Mouse (Mus musculus) heart, adult 18-20 months (tissue): Measurements from ENCODE around the gene Cog4. TPM values are rescaled to one million over a fixed set of nuclear protein-coding genes. Genes with fewer than 3 reads are reported as not detected.
"Not testable (repeated sequence)": the region's sequence is repeated elsewhere in the genome, so short reads cannot be mapped to it uniquely, and the experiment has no call there.

Experiments
- DNase-seq, 2 experiments: peaks; one replicate each; pipeline ENCODE4 v3.0.0; 2021 to 2022; ENCODE audit warnings: mixed read lengths in 1 of 2
- total RNA-seq, 2 experiments: library from RNA; stranded (reverse); gene quantifications; 2 replicates each; pipeline ENCODE4 v1.2.3; 2021

Gene Cog4
- total RNA-seq, 2 experiments from 2014 or later, result 69.4 to 74.8 TPM

DNA sequence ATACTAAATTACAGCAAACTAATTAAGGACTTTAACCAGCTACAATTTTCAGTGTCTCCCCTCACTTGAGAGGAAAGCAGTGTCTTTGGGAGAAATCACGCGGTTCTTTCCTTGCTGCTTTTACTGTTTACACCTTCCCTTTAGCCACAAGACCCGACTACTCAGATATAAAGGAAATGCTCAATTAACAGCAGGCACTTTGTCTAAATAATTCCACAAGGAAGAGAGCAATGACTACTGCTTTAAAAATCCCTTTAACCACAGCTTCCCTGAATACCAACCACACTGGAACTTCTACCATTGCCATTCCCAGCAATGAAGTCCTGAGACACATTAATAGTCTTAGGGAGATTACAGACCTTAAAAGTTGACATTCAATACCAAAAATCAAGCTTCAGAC is 17.9 kb upstream of the Cog4 start:
- no peak for DNase-seq

DNA sequence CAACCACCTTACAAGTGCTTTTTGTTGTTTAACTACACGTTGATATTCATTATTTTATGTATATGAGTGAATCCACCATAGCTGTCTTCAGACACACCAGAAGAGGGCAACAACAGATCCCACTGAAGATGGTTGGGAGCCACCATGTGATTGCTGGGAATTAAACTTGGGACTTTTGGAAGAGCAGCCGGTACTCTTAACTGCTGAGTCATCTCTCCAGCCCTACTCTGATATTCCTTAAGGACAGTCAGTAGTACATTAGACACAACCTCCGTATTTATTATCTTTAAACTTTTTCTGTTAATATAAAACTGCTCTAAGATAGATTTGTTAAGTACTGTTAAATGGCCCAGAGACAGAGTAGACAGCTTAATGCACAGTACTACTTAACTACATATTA is 14.4 kb upstream of the Cog4 start:
- DNase-seq, result no peak

DNA sequence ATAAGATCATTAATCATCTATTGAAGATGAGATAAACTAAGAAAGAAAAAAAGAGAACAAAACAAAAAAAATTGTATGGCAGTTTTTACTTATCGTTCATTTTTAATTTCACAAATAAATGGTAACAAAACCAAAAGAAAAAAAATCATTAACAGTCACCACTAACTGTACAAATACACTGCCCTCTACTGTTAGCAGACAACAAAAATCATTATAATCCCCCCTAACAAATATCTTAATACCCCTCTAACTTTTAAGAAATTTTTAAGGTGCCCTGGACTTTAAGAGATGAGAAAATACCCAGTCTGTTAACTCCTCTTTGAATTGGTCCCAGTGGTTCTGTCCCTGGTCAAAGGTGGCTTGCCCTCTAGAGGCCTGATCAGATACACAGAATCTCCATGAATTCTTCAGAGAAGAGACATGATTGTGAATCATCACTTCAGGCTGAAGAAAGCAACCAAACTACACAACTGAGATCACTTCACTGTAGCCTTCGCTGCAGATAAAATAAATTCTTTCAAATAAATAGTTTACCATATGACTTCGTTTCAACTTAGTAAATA is 4.3 kb upstream of the Cog4 start:
- no peak for DNase-seq

DNA sequence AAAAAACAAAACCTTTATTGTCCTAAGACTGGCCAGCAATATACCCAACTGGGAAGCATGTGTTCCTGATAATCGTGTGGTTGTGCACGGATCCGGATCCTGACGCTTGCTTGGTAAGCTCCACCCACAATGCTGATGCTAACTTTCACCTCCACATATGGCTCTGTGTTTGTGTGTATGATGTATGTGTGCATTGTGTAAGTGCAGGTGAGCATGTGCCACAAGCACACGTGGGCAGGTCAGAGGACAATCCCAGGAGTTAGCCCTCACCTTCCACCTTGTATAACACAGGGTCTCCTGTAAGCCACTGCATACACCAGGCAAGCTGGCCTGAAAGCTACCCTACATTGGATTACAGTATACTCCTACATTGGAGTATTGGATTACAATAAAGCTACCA is 3.2 kb upstream of the Cog4 start:
- DNase-seq, result no peak

DNA sequence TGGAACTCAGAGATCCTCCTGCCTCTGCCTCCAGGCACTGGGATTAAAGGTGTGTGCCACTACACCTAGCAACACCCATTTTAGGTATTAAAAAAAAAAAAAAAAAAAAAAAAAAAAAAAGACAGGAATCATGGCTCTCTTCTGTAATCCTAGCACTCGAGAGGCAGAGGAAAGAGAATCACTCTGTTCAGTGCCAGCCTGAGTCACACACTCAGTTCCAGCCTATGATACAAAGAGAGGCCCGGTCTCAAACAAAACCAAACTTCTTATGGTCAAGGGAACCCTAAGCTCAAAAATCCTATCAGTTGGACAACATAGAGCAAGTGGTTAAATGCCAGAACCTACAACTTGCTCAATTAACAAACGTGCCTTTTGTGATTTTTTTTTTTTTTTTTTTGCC is 1.5 kb upstream of the Cog4 start:
- no peak for DNase-seq

DNA sequence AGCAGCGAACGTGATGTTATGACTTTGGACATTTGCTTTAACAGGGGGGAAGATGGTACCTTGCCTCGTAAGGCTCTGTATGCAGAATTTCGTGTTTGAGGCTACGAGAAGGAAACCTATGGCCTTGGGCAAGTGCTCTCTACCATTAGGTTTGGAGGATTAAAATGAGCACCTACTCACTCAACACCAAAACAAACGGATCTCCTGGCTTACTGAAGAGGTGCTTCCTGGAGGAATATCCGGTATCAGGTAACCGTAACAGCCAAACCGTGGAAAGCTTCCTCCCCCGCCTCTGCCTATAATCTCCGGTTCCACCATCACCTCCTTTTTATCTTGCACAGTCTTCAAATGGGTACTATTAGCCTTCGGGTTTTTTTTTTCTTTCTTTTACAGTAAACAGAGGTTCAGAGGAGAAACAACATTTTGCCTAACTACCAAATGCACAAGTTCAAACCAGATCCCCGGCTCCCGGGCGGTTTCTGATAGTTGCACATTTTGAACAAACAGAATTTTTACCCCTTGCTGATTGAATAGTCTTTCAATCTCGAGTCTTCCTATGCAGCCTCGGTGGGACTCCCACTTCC is 487 bp upstream of the Cog4 start:
- DNase-seq, result no peak

DNA sequence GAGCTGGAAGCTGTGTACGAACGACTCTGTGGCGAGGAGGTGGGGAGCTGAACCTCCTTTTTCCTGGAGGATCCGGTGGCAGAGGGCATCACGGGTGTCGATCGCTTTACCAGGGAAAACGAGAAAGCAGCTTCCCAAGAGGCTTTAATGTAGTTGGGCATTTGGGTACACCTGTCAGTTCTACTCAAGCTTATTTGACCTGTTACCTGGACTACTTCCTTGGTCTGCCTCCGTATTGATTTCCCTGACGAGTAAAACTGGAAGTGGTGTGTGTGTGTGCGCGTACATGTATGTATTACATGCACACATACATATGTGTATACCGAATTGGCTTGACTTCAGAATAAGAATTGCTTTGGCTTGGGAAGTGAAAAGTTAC is 760 bp downstream of the Cog4 start:
- DNase-seq, result no peak

DNA sequence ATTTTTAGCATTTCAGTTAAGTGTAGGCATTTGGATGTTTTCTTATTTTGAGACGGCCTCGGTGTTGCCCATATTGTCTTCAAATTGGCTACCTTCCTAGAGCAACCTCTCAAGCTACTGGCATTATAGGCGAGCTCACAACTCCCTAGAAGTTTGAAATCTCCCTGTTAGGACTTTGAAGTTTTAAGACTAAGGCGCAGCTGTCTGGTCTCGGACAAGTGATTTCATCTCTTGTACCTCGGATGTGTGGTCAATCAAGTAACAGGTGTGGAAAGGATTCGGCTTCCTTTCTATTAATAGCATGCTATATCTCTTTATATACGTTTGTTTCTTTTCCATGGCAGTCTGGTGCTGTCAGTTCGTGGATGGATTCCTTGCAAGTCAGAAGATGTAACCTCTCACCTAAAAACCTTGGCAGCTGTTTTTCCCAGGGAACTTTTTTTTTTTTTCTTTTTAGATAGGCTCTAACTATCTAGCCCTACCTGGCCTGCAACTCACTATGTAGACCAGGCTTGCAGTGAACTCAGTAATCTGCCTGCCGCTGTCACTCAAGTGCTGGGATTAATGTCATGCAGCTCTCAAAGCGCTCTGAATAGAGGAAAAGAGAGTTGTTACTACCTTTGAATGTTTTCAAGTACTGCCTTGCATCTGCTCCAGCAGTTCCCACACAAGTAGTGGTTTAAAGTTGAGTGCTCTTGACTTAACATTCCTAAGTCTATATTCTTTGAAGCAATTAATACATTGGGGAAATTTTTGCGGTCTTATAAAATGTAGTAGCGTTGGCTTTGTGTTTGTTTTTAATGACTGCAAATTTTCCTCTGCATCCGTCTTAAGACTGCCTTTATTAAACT is 1.5 kb downstream of the Cog4 start:
- no peak for DNase-seq

DNA sequence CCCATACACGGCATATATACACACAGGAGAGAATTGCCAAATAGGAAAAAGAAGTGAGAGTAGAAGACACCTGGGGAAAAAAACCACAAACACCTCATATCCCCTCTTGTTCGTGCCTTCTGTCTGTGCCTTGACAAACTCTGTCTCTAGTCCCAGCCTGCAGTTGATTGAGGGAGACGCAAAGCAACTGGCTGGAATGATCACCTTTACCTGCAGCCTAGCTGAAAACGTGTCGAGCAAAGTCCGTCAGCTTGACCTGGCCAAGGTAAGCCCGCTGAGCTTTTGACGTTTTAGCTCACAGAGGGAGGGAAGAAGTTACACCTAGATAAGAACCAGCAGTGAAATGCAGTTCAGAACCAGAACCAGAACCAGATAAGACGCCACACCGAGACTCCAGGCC is 4.8 kb downstream of the Cog4 start:
- no peak for DNase-seq

DNA sequence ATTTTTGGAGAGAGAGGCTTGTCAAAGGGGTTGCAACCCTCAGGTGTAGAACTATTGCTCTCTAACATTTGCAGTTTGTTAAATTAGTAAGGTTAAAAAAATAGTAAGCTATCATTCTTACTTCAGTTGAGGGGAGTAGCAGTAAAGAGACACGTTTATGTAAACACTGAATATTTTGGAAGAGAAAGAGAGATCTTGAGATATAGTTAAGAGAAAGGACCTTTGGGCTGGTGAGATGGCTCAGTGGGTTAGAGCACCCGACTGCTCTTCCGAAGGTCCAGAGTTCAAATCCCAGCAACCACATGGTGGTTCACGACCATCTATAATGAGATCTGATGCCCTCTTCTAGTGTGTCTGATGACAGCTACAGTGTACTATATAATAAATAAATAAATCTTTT is 9.7 kb downstream of the Cog4 start:
- not testable (repeated sequence) for DNase-seq

DNA sequence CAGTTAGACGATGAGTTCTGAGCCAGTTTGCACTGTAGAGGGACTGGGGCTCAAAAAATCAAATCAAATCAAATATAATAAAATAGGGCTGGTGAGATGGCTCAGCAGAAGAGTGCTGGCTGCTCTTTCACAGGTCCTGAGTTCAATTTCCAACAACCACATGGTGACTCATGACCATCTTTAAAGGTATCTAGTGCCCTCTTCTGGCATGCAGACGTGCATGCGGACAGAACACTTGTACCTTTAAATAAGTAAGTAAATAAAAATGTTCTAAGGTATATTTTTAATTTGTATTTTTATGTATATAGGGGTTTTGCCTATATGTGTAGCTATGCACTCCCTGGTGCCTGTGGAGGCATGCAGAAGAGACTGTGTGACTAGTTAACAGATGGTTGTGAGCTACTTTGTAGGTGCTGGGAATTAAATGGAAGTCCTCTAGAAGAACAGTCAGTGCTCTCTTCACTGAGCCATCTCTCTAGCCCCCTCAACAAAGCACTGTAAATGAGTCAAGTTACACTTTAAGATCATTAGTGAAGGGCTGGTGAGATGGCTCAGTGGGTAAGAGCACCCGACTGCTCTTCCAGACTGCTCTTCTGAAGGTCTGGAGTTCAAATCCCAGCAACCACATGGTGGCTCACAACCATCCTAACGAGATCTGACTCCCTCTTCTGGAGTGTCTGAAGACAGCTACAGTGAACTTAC is 10.5 kb downstream of the Cog4 start:
- no peak for DNase-seq

DNA sequence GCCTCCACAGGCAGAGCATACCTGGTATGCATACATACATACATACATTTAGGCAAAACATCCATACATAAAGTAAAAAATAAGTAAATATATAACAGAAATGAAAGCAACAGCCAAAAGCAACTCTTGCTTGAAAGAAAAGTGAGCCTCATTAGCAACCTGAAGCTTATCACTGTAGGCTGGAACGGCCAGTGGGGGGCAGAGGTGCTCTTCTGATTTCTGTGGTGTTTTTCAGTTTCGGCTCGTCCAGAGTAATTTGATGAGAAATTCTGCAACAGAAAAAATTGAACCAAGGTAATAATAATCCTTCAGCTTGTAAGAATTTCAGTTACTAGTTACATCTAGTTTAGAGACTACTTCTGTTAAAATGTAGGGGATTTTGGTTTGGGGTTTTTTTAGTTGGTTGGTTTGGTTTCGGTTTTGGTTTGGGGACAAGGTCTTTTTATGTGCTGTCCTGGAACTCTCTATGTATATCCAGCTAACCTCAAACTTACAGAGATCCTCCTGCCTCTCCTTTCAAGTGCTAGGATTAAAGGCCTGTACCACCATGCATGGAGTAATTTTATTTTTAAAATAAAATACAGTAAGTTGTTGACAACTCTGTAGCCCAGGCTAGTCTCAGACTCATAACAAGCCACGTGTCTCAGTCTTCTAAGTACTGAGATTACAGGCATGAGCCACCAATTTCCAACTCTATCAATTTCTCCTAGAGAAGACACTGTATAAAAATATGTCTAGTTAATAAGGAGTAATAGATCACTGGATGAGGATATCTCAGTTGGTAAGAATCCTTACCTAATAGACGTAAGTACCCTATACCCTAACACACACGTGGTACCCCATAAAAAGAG is 13.5 kb downstream of the Cog4 start:
- peak in 1 of 2 experiments; percentile 25 for DNase-seq

DNA sequence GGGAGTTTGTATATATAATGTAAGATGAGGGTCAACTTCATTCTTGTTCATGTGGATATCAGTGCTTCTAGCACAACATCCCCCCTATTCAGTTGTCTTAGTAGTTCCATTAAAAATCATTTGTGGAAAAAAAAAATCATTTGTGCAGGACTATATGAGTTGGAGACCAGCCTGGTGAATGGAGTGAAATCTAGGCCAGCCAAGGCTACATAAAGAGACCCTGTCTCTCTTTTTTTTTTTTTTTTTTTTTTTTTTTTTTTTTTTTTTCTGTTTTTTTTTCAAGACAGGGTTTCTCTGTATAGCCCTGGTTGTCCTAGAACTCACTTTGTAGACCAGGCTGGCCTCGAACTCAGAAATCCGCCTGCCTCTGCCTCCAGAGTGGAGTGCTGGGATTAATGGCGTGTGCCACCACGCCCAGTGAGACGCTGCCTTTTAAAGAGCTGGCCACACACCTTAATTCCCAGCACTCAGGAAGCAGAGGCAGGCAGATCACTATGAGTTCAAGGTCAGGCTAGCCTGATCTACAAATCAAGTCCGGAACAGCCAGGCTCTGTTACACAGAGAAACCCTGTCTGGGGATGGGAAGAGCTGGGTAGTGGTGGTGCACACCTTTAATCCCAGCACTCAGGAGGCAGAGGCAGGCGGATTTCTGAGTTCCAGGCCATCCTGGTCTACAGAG is 15.1 kb downstream of the Cog4 start:
- not testable (repeated sequence) for DNase-seq

DNA sequence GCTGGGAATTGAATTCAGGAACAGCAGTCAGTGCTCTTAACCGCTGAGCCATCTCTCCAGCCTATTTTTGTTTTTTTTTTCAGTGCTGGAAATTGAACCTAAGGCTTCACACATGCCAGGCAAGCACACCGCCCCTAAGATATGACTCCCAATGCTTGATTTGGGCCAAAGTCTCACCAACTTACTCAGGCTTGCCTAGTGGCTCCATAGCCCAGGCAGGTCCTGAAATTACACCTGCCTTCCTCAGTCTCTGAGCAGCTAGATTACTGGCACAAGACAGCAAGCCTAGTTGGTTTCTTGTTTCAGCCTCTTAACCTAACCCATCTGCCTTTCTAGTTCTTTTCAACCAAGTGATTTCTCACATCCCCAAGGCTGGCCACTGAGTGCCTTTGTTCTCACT is 24.1 kb downstream of the Cog4 start:
- no peak for DNase-seq

DNA sequence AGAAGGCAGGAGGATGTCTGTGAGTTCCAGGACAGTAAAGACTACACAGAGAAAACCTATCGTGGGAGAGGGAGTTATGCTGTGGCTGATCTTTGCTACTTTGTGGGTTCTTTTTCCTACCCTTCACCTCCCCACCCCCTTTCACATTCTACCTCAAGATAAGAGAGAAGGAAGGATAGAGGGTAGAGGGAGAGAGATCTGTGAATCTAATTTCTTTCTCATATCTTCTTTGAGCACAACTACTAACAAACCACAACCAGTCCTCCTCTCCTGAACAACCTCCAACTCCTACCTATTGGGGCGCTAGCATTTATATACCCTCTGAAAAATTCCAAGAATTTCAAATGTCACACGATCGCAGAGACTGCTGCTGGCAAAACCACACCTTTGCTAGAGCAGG is 31.5 kb downstream of the Cog4 start:
- no peak for DNase-seq

DNA sequence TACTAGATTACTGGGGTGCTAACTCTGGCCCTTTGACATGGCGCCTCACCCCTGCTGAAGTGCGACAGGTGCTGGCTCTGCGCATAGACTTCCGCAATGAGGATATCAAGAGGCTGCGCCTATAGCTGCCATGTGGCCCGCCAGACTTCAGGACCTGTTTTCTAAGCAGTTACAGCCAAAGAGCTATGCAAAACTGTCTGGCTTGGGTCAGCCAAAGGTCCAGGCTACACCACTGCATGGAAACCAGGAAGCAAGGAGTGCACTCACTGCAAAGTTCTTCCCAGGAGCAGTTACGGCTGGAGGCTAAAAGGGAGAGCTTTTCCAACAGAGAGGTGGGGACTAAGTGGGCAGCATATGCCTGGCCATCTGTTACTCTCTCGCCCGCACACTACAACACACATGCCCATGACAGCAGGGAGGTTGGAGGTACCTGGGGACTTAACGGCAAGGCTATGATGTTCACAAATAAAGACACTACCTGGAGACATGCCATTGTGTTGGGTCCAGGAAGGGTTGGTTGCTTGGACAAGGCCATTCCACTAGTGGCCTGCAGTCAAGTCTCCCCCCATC is 35.4 kb downstream of the Cog4 start:
- DNase-seq, result no peak

DNA sequence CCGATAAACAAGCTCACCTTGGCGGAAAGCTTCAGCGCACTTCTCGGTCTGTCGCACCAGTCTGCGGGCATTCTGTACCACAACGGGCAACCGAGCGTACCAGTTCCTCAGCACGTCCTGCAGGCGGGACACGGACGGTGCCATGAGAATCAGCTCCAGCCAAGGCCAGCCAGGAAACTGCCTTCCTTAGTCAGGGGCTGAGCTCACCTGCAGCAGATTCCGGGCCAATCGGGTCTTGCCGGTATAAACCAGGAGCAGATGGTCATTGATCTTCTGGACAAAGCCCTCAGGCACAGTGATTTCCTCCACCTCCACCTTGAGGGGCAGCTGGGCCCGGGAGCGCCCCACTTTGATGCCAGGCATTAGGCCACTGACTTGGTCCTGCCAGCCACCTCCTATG is 37.4 kb downstream of the Cog4 start:
- DNase-seq, result no peak

DNA sequence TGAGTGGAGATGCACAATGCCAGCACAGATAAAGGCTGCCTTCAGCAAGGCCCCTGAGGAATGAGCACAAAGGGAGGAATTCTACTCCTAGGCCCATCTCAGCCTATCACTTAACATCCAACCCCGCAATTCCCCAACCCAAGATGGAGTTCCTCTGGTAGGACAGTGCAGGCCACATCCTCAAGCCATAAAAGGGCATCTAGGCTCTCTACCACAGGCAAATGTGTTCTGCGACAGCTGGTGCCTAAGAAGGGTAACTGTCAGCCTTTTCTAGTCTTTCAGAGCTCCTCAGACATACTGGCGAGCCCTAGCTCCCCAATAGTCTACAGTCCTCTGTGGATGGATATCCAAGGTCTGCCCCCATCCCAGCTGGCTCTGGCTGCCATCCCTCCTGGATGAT is 40.2 kb downstream of the Cog4 start:
- DNase-seq, result no peak

DNA sequence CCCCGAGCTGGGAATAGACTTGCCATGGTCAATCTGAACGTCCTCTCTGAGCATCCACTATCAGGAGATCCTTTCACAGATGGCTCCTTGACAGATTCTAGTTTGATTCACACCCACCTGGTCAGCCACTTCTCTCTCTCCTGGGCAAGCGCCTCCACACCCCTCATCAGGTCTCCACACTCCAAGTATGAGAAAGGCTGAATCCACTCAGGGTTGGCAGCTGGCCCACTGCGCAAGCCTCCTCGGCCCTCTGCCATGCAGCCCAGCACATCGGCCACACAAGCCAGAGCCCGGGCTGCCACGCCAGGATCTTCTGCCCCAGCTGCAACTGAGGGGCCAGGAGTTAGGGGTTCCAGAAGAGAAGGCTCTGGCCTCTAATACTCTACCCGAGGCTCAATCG is 41.2 kb downstream of the Cog4 start:
- DNase-seq, result no peak

DNA sequence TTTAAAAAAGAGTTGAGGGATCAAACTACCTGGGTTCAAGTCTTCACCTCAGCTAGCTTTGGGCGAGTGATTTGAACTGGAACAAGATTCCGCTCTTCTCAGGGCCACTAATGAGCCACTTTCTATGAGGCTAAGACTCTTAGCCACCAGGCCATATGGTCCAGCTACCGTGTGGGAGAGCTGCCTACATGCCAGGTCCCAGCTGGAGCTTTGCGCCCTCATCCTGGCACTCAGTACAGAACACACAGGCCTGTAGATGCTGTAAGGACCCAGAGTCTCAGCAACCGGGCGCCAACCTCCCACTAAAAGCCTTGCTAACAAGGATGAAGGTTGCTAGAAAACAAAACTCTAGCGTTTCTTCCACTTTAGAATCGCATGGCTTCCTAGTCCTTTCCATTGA is 42.0 kb downstream of the Cog4 start:
- DNase-seq, result no peak

DNA sequence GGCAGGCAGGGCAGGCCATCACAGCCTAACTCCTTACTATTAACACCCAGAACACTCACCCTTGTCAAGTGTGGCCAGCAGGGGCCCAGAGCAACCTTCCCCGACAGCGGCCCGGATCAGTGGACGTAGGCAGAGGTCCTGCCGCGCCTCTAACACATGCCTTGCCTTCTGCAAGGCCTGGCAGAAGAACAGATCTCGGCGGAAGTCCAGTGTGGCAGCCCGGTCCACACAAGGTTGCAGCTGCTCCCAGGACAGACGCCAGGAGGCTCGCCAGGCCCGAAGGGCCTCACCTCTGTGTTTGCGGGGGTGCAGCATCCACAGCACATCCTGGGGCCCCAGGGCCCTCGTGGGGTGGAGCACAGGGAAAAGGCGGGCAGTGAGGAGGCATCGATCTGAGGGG is 42.5 kb downstream of the Cog4 start:
- no peak for DNase-seq
